Mouse (Mus musculus) cerebral cortex, adult 2 months (tissue): Measurements from ENCODE around the gene Vps4a.

Experiments used
- WGBS: fragments of 180-500 bp; shearing (Covaris S2); methylation state at CpG from one replicate; pipeline ENCODE4 v1.1.7; 2018; 5-methylcytosine and 5-hydroxymethylcytosine counted together

Vps4a gene

GRCm38 (mm10) chr8:107030650-107031576 lies at the start of gene Vps4a:
Gene Vps4a (plus strand): TSS chr8:107031222.
- WGBS = 5% methylated on average over 66 of the region's 66 CpGs

GRCm38 (mm10) chr8:106985404-106985821 lies 45.6 kb upstream of the Vps4a start:
- WGBS = 36% methylated on average over 9 of the region's 9 CpGs

- WGBS = 67% methylated on average over 7 of the region's 7 CpGs
Measured at GRCm38 (mm10) chr8:106991393-106991792, 39.6 kb upstream of the Vps4a start.

- WGBS = 91% methylated on average over 4 of the region's 4 CpGs
Measured at GRCm38 (mm10) chr8:106996339-106996738, 34.7 kb upstream of the Vps4a start.

GRCm38 (mm10) chr8:106997416-106997815 lies 33.6 kb upstream of the Vps4a start:
- 73% methylated on average over 4 of the region's 4 CpGs for WGBS

GRCm38 (mm10) chr8:106999068-106999467 lies 32.0 kb upstream of the Vps4a start:
- WGBS = 56% methylated on average over 1 of the region's 1 CpGs

GRCm38 (mm10) chr8:107002532-107002931 lies 28.5 kb upstream of the Vps4a start:
- 22% methylated on average over 5 of the region's 5 CpGs for WGBS

GRCm38 (mm10) chr8:107007795-107008194 lies 23.2 kb upstream of the Vps4a start:
- 65% methylated on average over 3 of the region's 3 CpGs for WGBS

- WGBS = 92% methylated on average over 2 of the region's 2 CpGs
Measured at GRCm38 (mm10) chr8:107012666-107013065, 18.4 kb upstream of the Vps4a start.

- 80% methylated on average over 1 of the region's 1 CpGs for WGBS
Measured at GRCm38 (mm10) chr8:107014915-107015314, 16.1 kb upstream of the Vps4a start.

- 89% methylated on average over 8 of the region's 8 CpGs for WGBS
Measured at GRCm38 (mm10) chr8:107023479-107023878, 7.5 kb upstream of the Vps4a start.

- 82% methylated on average over 3 of the region's 3 CpGs for WGBS
Measured at GRCm38 (mm10) chr8:107029310-107029709, 1.7 kb upstream of the Vps4a start.

- WGBS = 72% methylated on average over 5 of the region's 5 CpGs
Measured at GRCm38 (mm10) chr8:107030058-107030457, 964 bp upstream of the Vps4a start.

- under 1% methylated on average over 39 of the region's 40 CpGs for WGBS
Measured at GRCm38 (mm10) chr8:107031577-107032090, 612 bp downstream of the Vps4a start.

GRCm38 (mm10) chr8:107033609-107034008 lies 2.6 kb downstream of the Vps4a start:
- WGBS = 86% methylated on average over 2 of the region's 2 CpGs

GRCm38 (mm10) chr8:107035641-107036040 lies 4.6 kb downstream of the Vps4a start:
- WGBS = 69% methylated on average over 3 of the region's 3 CpGs

- WGBS = 65% methylated on average over 8 of the region's 8 CpGs
Measured at GRCm38 (mm10) chr8:107036626-107037025, 5.6 kb downstream of the Vps4a start.

- WGBS = 79% methylated on average over 7 of the region's 7 CpGs
Measured at GRCm38 (mm10) chr8:107040632-107041031, 9.6 kb downstream of the Vps4a start.

GRCm38 (mm10) chr8:107045478-107045877 lies 14.5 kb downstream of the Vps4a start:
- 75% methylated on average over 6 of the region's 6 CpGs for WGBS

- 76% methylated on average over 5 of the region's 5 CpGs for WGBS
Measured at GRCm38 (mm10) chr8:107046976-107047375, 16.0 kb downstream of the Vps4a start.

GRCm38 (mm10) chr8:107048061-107048941 lies 17.3 kb downstream of the Vps4a start, which contains the start of gene Pdf:
Gene Pdf (minus strand): TSS chr8:107048614.
- under 1% methylated on average over 87 of the region's 87 CpGs for WGBS

- WGBS = 93% methylated on average over 4 of the region's 4 CpGs
Measured at GRCm38 (mm10) chr8:107049480-107049879, 18.5 kb downstream of the Vps4a start.
